Mouse (Mus musculus): ENCODE measurements around the gene Sox12.

GRCm38 (mm10) chr2:152373547-152373946 lies 24.3 kb downstream of the Sox12 start:
- TF ChIP-seq CTCF (IDR thresholded peaks at IDR 0.05; ENCODE audit: low read depth), result no peak
- no peak for TF ChIP-seq EP300 (IDR thresholded peaks at IDR 0.05; ENCODE audit: low read depth)

Data from liver, embryonic 14.5 days (tissue).